Mouse (Mus musculus) cerebellum, adult 2 months (tissue): ENCODE measurements at regions not wholly inside any gene's neighbourhood (a gene's known extent, or its start where the extent isn't known, plus 50 kb on each side); places are given as distances from the start of the nearest gene placed in this dataset.

Experiments
- DNase-seq, 2 experiments: peaks; one replicate each; pipeline ENCODE4 v3.0.0; 2021
- H3K27ac ChIP-seq: fragments of 200-500 bp; 2 replicates; pipeline ENCODE4 v1.5.1; 2012; ENCODE audit warnings: low read length, control low read depth, inconsistent platforms; ENCODE audit not compliant: insufficient read depth
- H3K27me3 ChIP-seq: fragments of 200-500 bp; 2 replicates; pipeline ENCODE4 v1.6.1; 2012; ENCODE audit warnings: inconsistent platforms, mild to moderate bottlenecking, low read length, moderate library complexity; ENCODE audit not compliant: control insufficient read depth, insufficient read depth
- H3K4me1 ChIP-seq: fragments of 200-500 bp; 2 replicates; pipeline ENCODE4 v1.6.1; 2011; ENCODE audit warnings: low read length; ENCODE audit not compliant: control insufficient read depth, insufficient read depth
- H3K4me3 ChIP-seq: fragments of 200-500 bp; replicated peaks from 2 replicates; pipeline ENCODE3; 2011; ENCODE audit warnings: mild to moderate bottlenecking, low read depth, low read length, control low read depth; ENCODE audit not compliant: insufficient read depth
- CTCF ChIP-seq: fragments of 200-500 bp; IDR thresholded peaks from 2 replicates; pipeline ENCODE4 v1.5.1; 2011; ENCODE audit warnings: low read depth, mild to moderate bottlenecking, control low read depth, low read length, moderate library complexity, borderline replicate concordance; ENCODE audit not compliant: insufficient read depth
- POLR2A ChIP-seq: fragments of 200-500 bp; IDR thresholded peaks from 2 replicates; pipeline ENCODE4 v1.6.1; 2011; ENCODE audit warnings: low read length, control low read depth, borderline replicate concordance; ENCODE audit not compliant: insufficient read depth
- WGBS: fragments of 180-500 bp; shearing (Covaris S2); methylation state at CpG from one replicate; pipeline ENCODE4 v1.1.7; 2018; 5-methylcytosine and 5-hydroxymethylcytosine counted together

- Histone ChIP-seq H3K4me3 (no peak overlapping the region), H3K27ac (no peak overlapping the region), H3K27me3 (no peaks in the 10 kb centered on the region), H3K4me1 (no peaks in the 10 kb centered on the region)
- DNase-seq, result peak in 1 of 2 experiments; percentile 33
- TF ChIP-seq CTCF, result no peak
- no peak for TF ChIP-seq POLR2A
- WGBS, result 17% methylated on average over 1 of the region's 1 CpGs
These were observed 815.0 kb upstream of the Gm597 start for GRCm38 (mm10) chr1:29595003-29595402.

GRCm38 (mm10) chr1:29587810-29588209, 807.8 kb upstream of the Gm597 start:
- Histone ChIP-seq H3K4me1 (no peaks in the 10 kb centered on the region), H3K27me3 (no peaks in the 10 kb centered on the region), H3K27ac (no peak overlapping the region), H3K4me3 (no peak overlapping the region)
- TF ChIP-seq CTCF (no peak), POLR2A (no peak)
- 19% methylated on average over 3 of the region's 3 CpGs for WGBS
- DNase-seq, result peak in 1 of 2 experiments; percentile 18
